Mouse (Mus musculus): Measurements from ENCODE around the gene H2-Q10. TPM values are rescaled to one million over a fixed set of nuclear protein-coding genes. Genes with fewer than 3 reads are reported as not detected.

Gene H2-Q10
- polyA plus RNA-seq (2014; fragmentation: Illumina TruSeq; extraction: RNeasy Lipid Tissue Mini Kit (QIAGEN cat#74804); ENCODE audit: low read depth, low replicate concordance) = 6.2 TPM

DNA sequence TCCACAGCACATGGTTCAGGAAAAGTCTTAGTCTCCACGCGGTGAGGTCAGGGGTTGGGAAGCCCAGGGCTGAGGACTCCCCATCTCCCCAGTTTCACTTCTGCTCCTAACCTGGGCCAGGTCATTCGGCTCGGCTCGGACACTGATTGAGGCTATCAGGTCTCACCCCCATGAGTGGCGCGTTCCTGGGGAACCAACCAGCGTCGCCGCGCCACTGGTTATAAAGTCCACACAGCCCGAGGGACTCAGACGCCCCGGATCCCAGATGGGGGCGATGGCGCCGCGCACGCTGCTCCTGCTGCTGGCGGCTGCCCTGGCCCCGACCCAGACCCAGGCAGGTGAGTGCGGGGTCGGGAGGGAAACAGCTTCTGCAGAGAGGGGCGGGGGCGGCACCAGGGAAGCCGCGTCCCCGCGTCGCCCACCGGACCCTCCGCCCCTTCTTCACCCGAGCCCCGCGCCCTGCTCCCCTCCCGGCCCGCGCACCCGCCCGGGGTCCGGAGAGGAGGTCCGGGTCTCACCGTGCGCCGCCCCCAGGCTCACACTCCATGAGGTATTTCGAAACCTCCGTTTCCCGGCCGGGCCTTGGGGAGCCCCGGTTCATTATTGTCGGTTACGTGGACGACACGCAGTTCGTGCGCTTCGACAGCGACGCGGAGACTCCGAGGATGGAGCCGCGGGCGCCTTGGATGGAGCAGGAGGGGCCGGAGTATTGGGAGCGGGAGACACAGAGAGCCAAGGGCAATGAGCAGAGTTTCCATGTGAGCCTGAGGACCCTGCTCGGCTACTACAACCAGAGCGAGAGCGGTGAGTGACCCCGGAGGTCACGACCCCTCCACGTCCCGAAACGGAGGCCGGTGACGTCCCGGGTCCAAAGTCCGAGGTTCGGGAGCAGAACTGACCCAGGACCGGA, at the start of gene H2-Q10:
H2-Q10 (plus strand) TSS at position 248 of the 910 bp plus-strand sequence.

DNA sequence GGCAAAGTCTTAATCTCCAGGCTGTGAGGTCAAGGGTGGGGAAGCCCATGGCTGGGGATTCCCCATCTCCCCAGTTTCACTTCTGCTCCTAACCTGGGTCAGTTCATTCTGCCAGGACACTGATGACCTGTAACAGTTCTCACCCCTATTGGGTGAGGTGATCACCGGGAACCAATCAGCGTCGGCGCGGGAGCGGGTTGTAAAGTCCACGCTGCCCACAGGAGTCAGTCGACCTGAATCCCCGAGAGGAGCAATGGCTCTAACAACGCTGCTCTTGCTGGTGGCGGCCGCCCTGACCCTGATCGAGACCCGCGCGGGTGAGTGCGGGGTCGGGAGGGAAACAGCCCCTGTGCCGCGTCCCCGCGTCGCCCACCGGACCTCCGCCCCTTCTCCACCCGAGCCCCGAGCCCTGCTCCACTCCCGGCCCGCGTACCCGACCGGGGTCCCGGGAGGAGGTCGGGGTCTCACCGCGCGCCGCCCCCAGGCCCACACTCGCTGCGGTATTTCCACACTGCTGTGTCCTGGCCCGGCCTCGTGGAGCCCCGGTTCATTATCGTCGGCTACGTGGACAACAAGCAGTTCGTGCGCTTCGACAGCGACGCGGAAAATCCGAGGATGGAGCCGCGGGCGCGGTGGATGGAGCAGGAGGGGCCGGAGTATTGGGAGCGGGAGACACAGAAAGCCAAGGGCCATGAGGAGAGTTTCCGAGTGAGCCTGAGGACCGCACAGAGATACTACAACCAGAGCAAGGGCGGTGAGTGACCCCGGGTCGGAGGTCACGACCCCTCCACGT, 45.1 kb upstream of the H2-Q10 start, which contains the start of gene H2-Q6:
H2-Q6 (plus strand) TSS at position 227 of the 793 bp plus-strand sequence.

GRCm38 (mm10) chr17:35438885-35439284, 31.0 kb upstream of the H2-Q10 start, which contains the start of gene H2-Q7:
Gene H2-Q7 (plus strand): TSS chr17:35439155.

DNA sequence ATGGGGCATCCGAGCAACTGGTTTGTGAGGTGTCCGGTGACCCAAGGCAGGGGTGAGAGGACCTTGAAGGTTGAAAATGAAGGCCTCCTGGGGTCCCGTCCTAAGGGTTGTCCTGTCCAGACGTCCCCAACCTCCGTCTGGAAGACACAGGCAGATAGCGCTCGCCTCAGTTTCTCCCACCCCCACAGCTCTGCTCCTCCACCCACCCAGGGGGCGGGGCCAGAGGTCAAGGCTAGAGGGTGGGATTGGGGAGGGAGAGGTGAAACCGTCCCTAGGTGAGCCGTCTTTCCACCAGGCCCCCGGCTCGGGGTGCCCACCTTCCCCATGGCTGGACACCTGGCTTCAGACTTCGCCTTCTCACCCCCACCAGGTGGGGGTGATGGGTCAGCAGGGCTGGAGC, 35.9 kb downstream of the H2-Q10 start, which contains the start of gene Pou5f1:
Pou5f1 (plus strand) TSS at position 243 of the 400 bp plus-strand sequence.

GRCm38 (mm10) chr17:35516652-35517500, 47.0 kb downstream of the H2-Q10 start, which contains the start of the genes Tcf19 and Cchcr1:
Gene Tcf19 (minus strand): TSS chr17:35516824.
Gene Cchcr1 (plus strand): TSS chr17:35517100.

Other genes starting within 250 kb of the H2-Q10 start
- 1.2 TPM for gene Gm16181, start 249.3 kb upstream of the H2-Q10 start, polyA plus RNA-seq (2014; fragmentation: Illumina TruSeq; extraction: RNeasy Lipid Tissue Mini Kit (QIAGEN cat#74804); ENCODE audit: low read depth, low replicate concordance)
- gene Atp6v1g2, start 236.4 kb upstream of the H2-Q10 start, polyA plus RNA-seq (2014; fragmentation: Illumina TruSeq; extraction: RNeasy Lipid Tissue Mini Kit (QIAGEN cat#74804); ENCODE audit: low read depth, low replicate concordance) = 22.6 TPM
- 16.9 TPM for gene Nfkbil1, start 234.3 kb upstream of the H2-Q10 start, polyA plus RNA-seq (2014; fragmentation: Illumina TruSeq; extraction: RNeasy Lipid Tissue Mini Kit (QIAGEN cat#74804); ENCODE audit: low read depth, low replicate concordance)
- 177 TPM for gene Ddx39b, start 228.3 kb upstream of the H2-Q10 start, polyA plus RNA-seq (2014; fragmentation: Illumina TruSeq; extraction: RNeasy Lipid Tissue Mini Kit (QIAGEN cat#74804); ENCODE audit: low read depth, low replicate concordance)
- 739 TPM for gene H2-D1, start 207.4 kb upstream of the H2-Q10 start, polyA plus RNA-seq (2014; fragmentation: Illumina TruSeq; extraction: RNeasy Lipid Tissue Mini Kit (QIAGEN cat#74804); ENCODE audit: low read depth, low replicate concordance)
- not detected for gene H2-Q1, start 149.7 kb upstream of the H2-Q10 start, polyA plus RNA-seq (2014; fragmentation: Illumina TruSeq; extraction: RNeasy Lipid Tissue Mini Kit (QIAGEN cat#74804); ENCODE audit: low read depth, low replicate concordance)
- 3.6 TPM for gene H2-Q2, start 127.8 kb upstream of the H2-Q10 start, polyA plus RNA-seq (2014; fragmentation: Illumina TruSeq; extraction: RNeasy Lipid Tissue Mini Kit (QIAGEN cat#74804); ENCODE audit: low read depth, low replicate concordance)
- gene H2-Q4, start 90.5 kb upstream of the H2-Q10 start, polyA plus RNA-seq (2014; fragmentation: Illumina TruSeq; extraction: RNeasy Lipid Tissue Mini Kit (QIAGEN cat#74804); ENCODE audit: low read depth, low replicate concordance) = 52.9 TPM
- 27.5 TPM for gene H2-Q6, start 45.2 kb upstream of the H2-Q10 start, polyA plus RNA-seq (2014; fragmentation: Illumina TruSeq; extraction: RNeasy Lipid Tissue Mini Kit (QIAGEN cat#74804); ENCODE audit: low read depth, low replicate concordance)
- 30.0 TPM for gene H2-Q7, start 30.9 kb upstream of the H2-Q10 start, polyA plus RNA-seq (2014; fragmentation: Illumina TruSeq; extraction: RNeasy Lipid Tissue Mini Kit (QIAGEN cat#74804); ENCODE audit: low read depth, low replicate concordance)
- not detected for gene Pou5f1, start 35.9 kb downstream of the H2-Q10 start, polyA plus RNA-seq (2014; fragmentation: Illumina TruSeq; extraction: RNeasy Lipid Tissue Mini Kit (QIAGEN cat#74804); ENCODE audit: low read depth, low replicate concordance)
- gene Tcf19, start 46.7 kb downstream of the H2-Q10 start, polyA plus RNA-seq (2014; fragmentation: Illumina TruSeq; extraction: RNeasy Lipid Tissue Mini Kit (QIAGEN cat#74804); ENCODE audit: low read depth, low replicate concordance) = 6.6 TPM
- gene Cchcr1, start 47.0 kb downstream of the H2-Q10 start, polyA plus RNA-seq (2014; fragmentation: Illumina TruSeq; extraction: RNeasy Lipid Tissue Mini Kit (QIAGEN cat#74804); ENCODE audit: low read depth, low replicate concordance) = 13.5 TPM
- gene Psors1c2, start 63.1 kb downstream of the H2-Q10 start, polyA plus RNA-seq (2014; fragmentation: Illumina TruSeq; extraction: RNeasy Lipid Tissue Mini Kit (QIAGEN cat#74804); ENCODE audit: low read depth, low replicate concordance) = not detected
- 27.1 TPM for gene Cdsn, start 82.0 kb downstream of the H2-Q10 start, polyA plus RNA-seq (2014; fragmentation: Illumina TruSeq; extraction: RNeasy Lipid Tissue Mini Kit (QIAGEN cat#74804); ENCODE audit: low read depth, low replicate concordance)
- 0.65 TPM for gene 2300002M23Rik, start 97.4 kb downstream of the H2-Q10 start, polyA plus RNA-seq (2014; fragmentation: Illumina TruSeq; extraction: RNeasy Lipid Tissue Mini Kit (QIAGEN cat#74804); ENCODE audit: low read depth, low replicate concordance)
- 0.82 TPM for gene Sfta2, start 131.5 kb downstream of the H2-Q10 start, polyA plus RNA-seq (2014; fragmentation: Illumina TruSeq; extraction: RNeasy Lipid Tissue Mini Kit (QIAGEN cat#74804); ENCODE audit: low read depth, low replicate concordance)
- not detected for gene Gm9573, start 156.5 kb downstream of the H2-Q10 start, polyA plus RNA-seq (2014; fragmentation: Illumina TruSeq; extraction: RNeasy Lipid Tissue Mini Kit (QIAGEN cat#74804); ENCODE audit: low read depth, low replicate concordance)
- gene Mucl3, start 173.6 kb downstream of the H2-Q10 start, polyA plus RNA-seq (2014; fragmentation: Illumina TruSeq; extraction: RNeasy Lipid Tissue Mini Kit (QIAGEN cat#74804); ENCODE audit: low read depth, low replicate concordance) = not detected
- 13.1 TPM for gene Vars2, start 197.5 kb downstream of the H2-Q10 start, polyA plus RNA-seq (2014; fragmentation: Illumina TruSeq; extraction: RNeasy Lipid Tissue Mini Kit (QIAGEN cat#74804); ENCODE audit: low read depth, low replicate concordance)
- gene Gtf2h4, start 203.7 kb downstream of the H2-Q10 start, polyA plus RNA-seq (2014; fragmentation: Illumina TruSeq; extraction: RNeasy Lipid Tissue Mini Kit (QIAGEN cat#74804); ENCODE audit: low read depth, low replicate concordance) = 14.5 TPM
- gene Ddr1, start 234.5 kb downstream of the H2-Q10 start, polyA plus RNA-seq (2014; fragmentation: Illumina TruSeq; extraction: RNeasy Lipid Tissue Mini Kit (QIAGEN cat#74804); ENCODE audit: low read depth, low replicate concordance) = 40.9 TPM

Measured in adipose tissue, adult 10 weeks (tissue).